Mouse (Mus musculus) C2C12 (cell line): Measurements from ENCODE around the gene Zap70.

Experiments used
- CTCF ChIP-seq: IDR thresholded peaks from one replicate; pipeline ENCODE4 v1.5.1; 2011; ENCODE audit not compliant: control insufficient read depth, insufficient read depth, insufficient read length
- MYOD1 ChIP-seq: IDR thresholded peaks from one replicate; pipeline ENCODE4 v1.6.1; 2011; ENCODE audit warnings: low read depth; ENCODE audit not compliant: control insufficient read depth, insufficient read length
- MYOG ChIP-seq: IDR thresholded peaks from one replicate; pipeline ENCODE4 v1.6.1; 2011; ENCODE audit not compliant: control insufficient read depth, insufficient read length; ENCODE audit errors: extremely low read depth

DNA sequence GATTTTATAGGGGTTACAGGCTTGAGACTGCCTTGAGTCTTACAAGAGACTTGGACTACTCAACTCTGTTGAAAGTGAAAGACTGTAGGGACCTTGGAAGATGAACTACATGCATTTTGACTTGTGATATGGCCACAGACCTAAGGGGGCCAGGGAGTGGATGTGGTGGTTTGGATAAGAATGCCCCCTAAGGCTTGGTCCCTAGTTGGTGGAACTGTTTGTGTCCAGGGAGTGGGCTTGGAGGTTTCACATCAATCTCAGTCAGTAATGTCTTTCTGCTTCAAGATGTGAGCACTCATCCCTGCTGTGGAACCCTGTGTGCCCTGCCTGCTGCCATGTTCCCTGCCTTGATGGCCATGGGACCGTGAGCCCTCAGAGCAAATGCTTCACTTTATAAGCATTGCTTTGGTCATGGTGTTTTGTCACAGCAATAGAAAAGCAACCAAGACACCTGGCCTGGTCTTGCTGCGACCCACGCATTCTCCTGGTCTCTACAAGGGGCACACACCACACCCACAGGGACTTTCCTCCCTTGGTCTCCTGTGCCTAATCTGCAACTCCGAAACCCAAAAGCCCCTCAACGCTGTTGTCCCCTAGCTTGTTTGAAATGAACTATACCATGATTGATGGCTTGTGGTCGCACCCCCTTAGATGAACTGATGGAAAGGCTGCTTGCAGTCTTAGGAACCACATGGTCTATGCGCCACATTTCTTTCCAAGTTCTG is 44.7 kb downstream of the Zap70 start:
- TF ChIP-seq MYOD1 (no peak), CTCF (no peak), MYOG (no peak)
